Mouse (Mus musculus) c-Kit-positive CD71-positive TER-119-positive erythroid progenitor cells, embryonic 14.5 days (primary cell): ENCODE results near the gene Tenm4.

ENCODE experiments used
- DNase-seq: peaks from one replicate; pipeline ENCODE4 v3.0.0-alpha.2; 2013; ENCODE audit warnings: low spot score

Gene Tenm4

GRCm38 (mm10) chr7:96745956-96746355 lies 574.9 kb downstream of the Tenm4 start:
- DNase-seq = no peak

DNA sequence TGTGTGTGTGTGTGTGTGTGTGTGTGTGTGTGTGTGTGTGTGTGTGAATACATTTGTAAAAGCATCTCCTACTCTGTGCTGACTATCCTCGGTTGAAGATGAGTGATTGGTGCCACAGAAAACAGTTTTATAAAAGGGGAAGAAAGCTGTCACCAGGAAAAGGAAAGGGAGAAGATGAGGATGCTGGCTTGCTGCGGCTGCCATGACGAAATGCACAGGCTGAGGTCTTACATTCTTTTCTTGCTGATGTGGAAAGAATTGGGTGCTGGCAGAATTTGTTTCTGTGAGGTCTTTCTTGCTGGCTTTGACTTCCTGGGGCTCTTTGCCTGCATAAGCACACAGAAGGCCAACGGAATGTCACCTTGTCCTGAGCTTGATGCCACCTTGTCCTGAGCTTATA lies 575.7 kb downstream of the Tenm4 start:
- no peak for DNase-seq

- DNase-seq = no peak
These were observed 577.5 kb downstream of the Tenm4 start for GRCm38 (mm10) chr7:96748538-96749045.

GRCm38 (mm10) chr7:96749753-96750152 lies 578.7 kb downstream of the Tenm4 start:
- DNase-seq = no peak

GRCm38 (mm10) chr7:96751236-96751635 lies 580.2 kb downstream of the Tenm4 start:
- no peak for DNase-seq

- no peak for DNase-seq
These were observed 581.7 kb downstream of the Tenm4 start for GRCm38 (mm10) chr7:96752776-96753175.

- DNase-seq = no peak
These were observed 582.5 kb downstream of the Tenm4 start for GRCm38 (mm10) chr7:96753335-96754095.

DNA sequence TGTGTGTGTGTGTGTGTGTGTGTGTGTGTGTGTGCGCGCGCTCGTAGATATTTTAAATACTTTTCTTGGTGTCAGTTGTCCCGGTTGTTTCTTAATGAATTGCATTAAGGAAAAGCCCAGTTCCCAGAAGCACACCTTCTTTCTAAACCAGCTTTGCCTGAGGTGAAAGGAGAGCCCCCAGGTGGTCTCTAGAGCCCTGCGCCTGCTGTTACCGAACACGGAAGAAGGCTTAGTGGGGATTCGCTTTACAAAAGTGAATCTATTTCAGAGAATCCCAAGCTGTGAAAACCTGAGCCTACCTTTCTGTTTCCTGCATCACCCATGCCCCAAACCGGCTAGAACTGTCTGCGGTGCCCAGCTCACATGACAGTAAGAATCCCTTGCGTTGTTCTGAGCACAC lies 583.1 kb downstream of the Tenm4 start:
- DNase-seq = no peak

- no peak for DNase-seq
These were observed 584.5 kb downstream of the Tenm4 start for GRCm38 (mm10) chr7:96755459-96756094.

GRCm38 (mm10) chr7:96756104-96756742 lies 585.2 kb downstream of the Tenm4 start:
- DNase-seq = no peak

DNA sequence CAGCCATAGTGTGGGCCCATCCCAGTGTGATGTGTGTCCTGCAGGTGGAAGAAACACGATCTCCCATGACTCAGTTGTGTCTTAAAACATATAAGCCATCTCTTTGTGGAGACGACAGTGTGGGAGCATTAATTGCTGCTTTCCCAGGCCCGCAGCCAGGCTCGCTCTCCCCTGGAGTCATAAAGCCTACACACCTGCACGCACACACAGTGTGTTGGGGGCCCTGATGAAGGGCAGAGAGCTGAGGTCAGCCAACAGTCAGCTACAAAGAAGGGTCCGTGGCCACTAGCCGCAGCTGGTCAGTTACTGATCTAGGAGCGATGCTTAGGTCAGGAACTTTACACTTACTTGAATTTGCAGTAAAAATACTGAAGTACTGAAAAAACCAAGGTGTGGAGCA lies 586.0 kb downstream of the Tenm4 start:
- DNase-seq = no peak

DNA sequence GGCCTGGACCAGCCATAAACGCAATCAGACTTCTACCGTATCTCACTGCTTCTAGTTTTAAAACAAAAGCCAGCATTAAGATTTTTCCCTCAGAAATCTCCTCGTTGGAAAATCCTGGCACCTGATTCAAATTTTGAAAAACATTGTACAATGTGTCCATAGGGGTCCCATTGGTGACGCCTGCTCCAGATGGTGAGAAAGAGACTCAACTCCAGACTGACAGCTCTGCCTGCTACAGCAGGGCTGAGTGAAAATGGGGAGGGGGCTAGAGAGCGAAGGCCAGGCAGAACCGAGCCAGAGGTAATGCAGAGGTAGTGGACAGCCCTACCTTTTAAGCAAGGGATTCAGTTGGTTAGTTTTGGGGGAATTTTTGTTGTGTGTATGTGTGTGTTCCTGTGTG lies 589.2 kb downstream of the Tenm4 start:
- DNase-seq = no peak

GRCm38 (mm10) chr7:96761151-96761550 lies 590.1 kb downstream of the Tenm4 start:
- DNase-seq = no peak

GRCm38 (mm10) chr7:96765321-96765960 lies 594.4 kb downstream of the Tenm4 start:
- no peak for DNase-seq

DNA sequence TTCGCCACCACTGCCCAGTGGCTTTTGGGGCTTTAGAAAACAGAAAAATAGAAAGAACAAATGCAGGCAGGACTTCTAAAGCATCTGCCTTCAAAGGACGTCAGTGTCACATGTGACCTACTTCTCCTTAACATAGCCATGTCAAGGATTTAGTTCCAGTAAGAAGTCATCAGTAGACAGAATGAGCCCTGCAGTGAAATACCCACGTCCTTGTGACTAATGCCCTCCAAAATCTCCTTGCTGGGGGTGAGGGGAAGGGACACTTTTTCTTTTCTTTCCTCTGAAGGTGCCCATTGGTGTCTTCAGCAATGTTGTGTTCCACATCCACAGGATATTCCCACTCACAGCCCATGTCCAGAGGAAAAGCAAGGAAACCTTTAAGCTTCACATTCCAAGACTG lies 596.0 kb downstream of the Tenm4 start:
- DNase-seq = no peak

GRCm38 (mm10) chr7:96768718-96769117 lies 597.7 kb downstream of the Tenm4 start:
- DNase-seq = no peak

- peak; percentile 40 for DNase-seq
These were observed 598.7 kb downstream of the Tenm4 start for GRCm38 (mm10) chr7:96769784-96770183.

GRCm38 (mm10) chr7:96772966-96773365 lies 601.9 kb downstream of the Tenm4 start:
- no peak for DNase-seq

- DNase-seq = no peak
These were observed 602.7 kb downstream of the Tenm4 start for GRCm38 (mm10) chr7:96773585-96774225.

- DNase-seq = no peak
These were observed 604.0 kb downstream of the Tenm4 start for GRCm38 (mm10) chr7:96775080-96775486.

DNA sequence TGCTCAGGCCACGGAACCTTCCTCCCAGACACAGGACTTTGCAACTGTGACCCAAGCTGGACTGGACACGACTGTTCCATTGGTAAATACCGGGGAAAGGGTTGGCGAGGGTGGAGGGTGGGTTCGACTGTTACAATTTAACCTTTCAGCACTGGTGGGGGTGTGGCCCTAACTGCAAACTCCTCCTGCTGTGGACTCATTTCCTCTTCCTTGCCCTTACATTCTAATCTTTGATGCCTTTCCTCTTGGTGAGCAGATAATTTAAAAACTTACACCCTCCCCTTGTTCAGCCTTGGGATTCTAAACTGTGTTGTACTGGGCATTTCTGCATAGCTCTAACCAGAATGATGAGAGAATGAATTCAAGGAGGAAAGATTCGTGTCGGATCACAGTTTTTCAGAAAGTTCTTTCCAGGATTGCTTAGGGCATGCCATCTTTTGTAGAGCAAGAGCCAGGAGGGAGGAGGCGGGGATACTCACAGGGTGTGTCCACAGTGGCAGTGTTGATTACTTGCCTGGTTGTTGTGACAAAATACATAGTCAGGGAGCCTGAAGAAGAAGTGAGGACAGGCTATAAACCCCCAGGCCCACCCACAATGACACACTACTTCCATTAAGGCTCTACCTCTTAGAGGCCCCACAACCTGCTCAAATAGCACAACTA lies 607.0 kb downstream of the Tenm4 start:
- peak; percentile 59 for DNase-seq

GRCm38 (mm10) chr7:96778601-96778969 lies 607.5 kb downstream of the Tenm4 start:
- DNase-seq = peak; percentile 72
